Mouse (Mus musculus): ENCODE data around the gene Efl1.
A peak's percentile ranks its signal among the peaks of the same experiment; 100 is the strongest.
"Not testable (repeated sequence)": the region's sequence is repeated elsewhere in the genome, so short reads cannot be mapped to it uniquely, and the experiment has no call there.

Gene Efl1

GRCm38 (mm10) chr7:82719740-82720139 lies 71.3 kb downstream of the Efl1 start:
- DNase-seq (ENCODE audit: low spot score in 2 of 2) = no peak

GRCm38 (mm10) chr7:82720501-82720900 lies 72.1 kb downstream of the Efl1 start:
- DNase-seq (ENCODE audit: low spot score in 2 of 2) = no peak

- DNase-seq (ENCODE audit: low spot score in 2 of 2) = no peak
Observed at GRCm38 (mm10) chr7:82720906-82721305, 72.5 kb downstream of the Efl1 start.

- no peak for DNase-seq (ENCODE audit: low spot score in 2 of 2)
Observed at GRCm38 (mm10) chr7:82722486-82723123, 74.2 kb downstream of the Efl1 start.

GRCm38 (mm10) chr7:82723151-82723871 lies 74.9 kb downstream of the Efl1 start:
- no peak for DNase-seq (ENCODE audit: low spot score in 2 of 2)

GRCm38 (mm10) chr7:82724491-82724890 lies 76.1 kb downstream of the Efl1 start:
- no peak for DNase-seq (ENCODE audit: low spot score in 2 of 2)

- DNase-seq (ENCODE audit: low spot score in 2 of 2) = no peak
Observed at GRCm38 (mm10) chr7:82725006-82725636, 76.7 kb downstream of the Efl1 start.

GRCm38 (mm10) chr7:82725741-82726450 lies 77.5 kb downstream of the Efl1 start:
- no peak for DNase-seq (ENCODE audit: low spot score in 2 of 2)

GRCm38 (mm10) chr7:82727066-82727465 lies 78.7 kb downstream of the Efl1 start:
- DNase-seq (ENCODE audit: low spot score in 2 of 2) = no peak

GRCm38 (mm10) chr7:82729009-82729408 lies 80.6 kb downstream of the Efl1 start:
- DNase-seq (ENCODE audit: low spot score in 2 of 2) = not testable (repeated sequence)

- no peak for DNase-seq (ENCODE audit: low spot score in 2 of 2)
Observed at GRCm38 (mm10) chr7:82733118-82733517, 84.7 kb downstream of the Efl1 start.

- no peak for DNase-seq (ENCODE audit: low spot score in 2 of 2)
Observed at GRCm38 (mm10) chr7:82733995-82734394, 85.6 kb downstream of the Efl1 start.

GRCm38 (mm10) chr7:82734748-82735600 lies 86.6 kb downstream of the Efl1 start:
- no peak for DNase-seq (ENCODE audit: low spot score in 2 of 2)

- peak in 1 of 2 experiments; percentile 2 for DNase-seq (ENCODE audit: low spot score in 2 of 2)
Observed at GRCm38 (mm10) chr7:82743116-82743765, 94.8 kb downstream of the Efl1 start.

GRCm38 (mm10) chr7:82744167-82744715 lies 95.8 kb downstream of the Efl1 start:
- no peak for DNase-seq (ENCODE audit: low spot score in 2 of 2)

- DNase-seq (ENCODE audit: low spot score in 2 of 2) = no peak
Observed at GRCm38 (mm10) chr7:82748812-82749211, 100.4 kb downstream of the Efl1 start.

GRCm38 (mm10) chr7:82749239-82749638 lies 100.8 kb downstream of the Efl1 start:
- DNase-seq (ENCODE audit: low spot score in 2 of 2) = no peak

GRCm38 (mm10) chr7:82752171-82753085 lies 104.0 kb downstream of the Efl1 start:
- no peak for DNase-seq (ENCODE audit: low spot score in 2 of 2)

GRCm38 (mm10) chr7:82755602-82756155 lies 107.3 kb downstream of the Efl1 start:
- DNase-seq (ENCODE audit: low spot score in 2 of 2) = no peak

All from spleen, postnatal 36 days (tissue).